Mouse (Mus musculus) intestine, embryonic 15.5 days (tissue): ENCODE measurements around the gene Dnah10. TPM values are rescaled to one million over a fixed set of nuclear protein-coding genes. Genes with fewer than 3 reads are reported as not detected.

Source experiments
- ATAC-seq: fragments of 200-750 bp; cut with Nextera tagmentation; 2 replicates; pipeline ENCODE4 v1.8.0; 2017; ENCODE audit warnings: moderate TSS enrichment, moderate library complexity
- H3K27ac ChIP-seq: fragments of 300-500 bp; sonication (generic); 2 replicates; pipeline ENCODE4 v1.5.1; 2015; ENCODE audit warnings: mild to moderate bottlenecking, inconsistent platforms
- H3K27me3 ChIP-seq: fragments of 300-500 bp; sonication (generic); replicated peaks from 2 replicates; pipeline ENCODE4 v1.6.1; 2015; ENCODE audit warnings: inconsistent platforms
- H3K36me3 ChIP-seq: fragments of 300-500 bp; sonication (generic); 2 replicates; pipeline ENCODE4 v1.6.1; 2015; ENCODE audit warnings: inconsistent platforms
- H3K4me1 ChIP-seq: fragments of 300-500 bp; sonication (generic); replicated peaks from 2 replicates; pipeline ENCODE4 v1.6.1; 2015; ENCODE audit warnings: inconsistent platforms
- H3K4me2 ChIP-seq: fragments of 300-500 bp; sonication (generic); replicated peaks from 2 replicates; pipeline ENCODE4 v1.6.1; 2015; ENCODE audit warnings: mild to moderate bottlenecking, inconsistent platforms
- H3K4me3 ChIP-seq: fragments of 300-500 bp; sonication (generic); replicated peaks from 2 replicates; pipeline ENCODE4 v1.5.1; 2015; ENCODE audit warnings: inconsistent platforms
- H3K9ac ChIP-seq: fragments of 300-500 bp; sonication (generic); 2 replicates; pipeline ENCODE4 v1.6.1; 2015; ENCODE audit warnings: inconsistent platforms
- H3K9me3 ChIP-seq: fragments of 300-500 bp; sonication (generic); 2 replicates; pipeline ENCODE4 v1.6.1; 2016; ENCODE audit warnings: inconsistent platforms
- whole genome bisulfite sequencing: fragments of 180-500 bp; shearing (Covaris S2); methylation state at CpG from one replicate; pipeline ENCODE4 v1.1.7; 2015; 5-methylcytosine and 5-hydroxymethylcytosine counted together
- polyA plus RNA-seq: library from polyadenylated mRNA; unstranded; fragments of >200 nt; fragmentation: Nextera tagmentation; extraction: Ambion mirVana; gene quantifications from 2 replicates; pipeline ENCODE4 v1.2.1, GENCODE M21; 2015

Gene Dnah10
- polyA plus RNA-seq, 1 experiment from 2014 or later, result 0.04 TPM

GRCm38 (mm10) chr5:124822128-124822894 is 97.4 kb downstream of the Dnah10 start:
- Histone ChIP-seq H3K36me3 (no peaks in the 10 kb centered on the region), H3K27me3 (no peaks in the 10 kb centered on the region), H3K4me2 (no peak overlapping the region), H3K4me3 (no peak overlapping the region), H3K9me3 (no peaks in the 10 kb centered on the region), H3K9ac (no peak overlapping the region), H3K27ac (no peak overlapping the region), H3K4me1 (no peaks in the 10 kb centered on the region)
- ATAC-seq, result no peak
- 74% methylated on average over 18 of the region's 18 CpGs for WGBS

DNA sequence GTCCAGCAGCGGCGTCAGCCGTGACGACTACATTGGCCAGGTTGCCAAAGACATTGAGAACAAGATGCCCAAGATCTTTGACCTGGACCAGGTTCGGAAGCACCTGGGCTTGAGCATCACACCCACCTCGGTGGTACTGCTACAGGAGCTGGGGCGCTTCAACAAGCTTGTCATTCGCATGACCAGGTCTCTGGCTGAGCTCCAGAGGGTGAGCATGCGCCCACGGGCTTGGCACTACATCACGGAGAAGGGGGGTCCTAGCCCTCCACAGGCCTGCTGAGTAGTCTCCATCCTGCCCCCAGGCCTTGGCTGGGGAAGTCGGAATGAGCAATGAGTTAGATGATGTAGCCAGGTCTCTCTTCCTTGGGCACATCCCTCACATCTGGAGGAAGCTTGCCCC is 105.4 kb downstream of the Dnah10 start:
- H3K27me3 ChIP-seq, result no peaks in the 10 kb centered on the region
- H3K4me1 ChIP-seq, result no peaks in the 10 kb centered on the region
- no peak for ATAC-seq
- no peaks in the 10 kb centered on the region for H3K9me3 ChIP-seq
- no peak overlapping the region for H3K27ac ChIP-seq
- no peak overlapping the region for H3K4me2 ChIP-seq
- H3K9ac ChIP-seq, result no peak overlapping the region
- WGBS, result 89% methylated on average over 12 of the region's 12 CpGs
- no peaks in the 10 kb centered on the region; the same call in 1 of the 2 replicates for H3K36me3 ChIP-seq
- H3K4me3 ChIP-seq, result no peak overlapping the region

DNA sequence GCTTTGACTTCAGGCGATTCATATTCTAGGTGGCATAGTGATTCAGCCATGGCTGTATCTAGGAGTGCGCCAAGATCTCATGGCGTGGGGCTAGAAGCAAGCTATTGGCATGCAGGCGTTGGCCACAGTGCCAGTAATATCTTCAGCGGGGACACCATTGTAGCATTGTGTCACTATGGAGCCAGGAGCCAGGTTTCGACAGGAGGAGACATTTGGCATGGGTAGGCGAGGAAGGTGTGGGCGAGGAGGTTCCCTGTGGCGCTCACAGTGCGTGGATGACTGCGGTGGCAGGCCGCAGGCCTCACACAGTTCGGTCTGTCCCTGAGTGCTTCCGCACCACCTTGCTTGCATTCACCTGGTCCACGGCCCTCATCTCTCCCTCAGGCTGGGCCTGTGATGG is 110.3 kb downstream of the Dnah10 start:
- Histone ChIP-seq H3K9me3 (no peaks in the 10 kb centered on the region), H3K36me3 (no peaks in the 10 kb centered on the region; the same call in 1 of the 2 replicates), H3K27me3 (no peaks in the 10 kb centered on the region), H3K9ac (no peak overlapping the region), H3K4me1 (no peaks in the 10 kb centered on the region), H3K27ac (no peak overlapping the region), H3K4me3 (no peak overlapping the region), H3K4me2 (no peak overlapping the region)
- ATAC-seq, result no peak
- 93% methylated on average over 15 of the region's 15 CpGs for WGBS

DNA sequence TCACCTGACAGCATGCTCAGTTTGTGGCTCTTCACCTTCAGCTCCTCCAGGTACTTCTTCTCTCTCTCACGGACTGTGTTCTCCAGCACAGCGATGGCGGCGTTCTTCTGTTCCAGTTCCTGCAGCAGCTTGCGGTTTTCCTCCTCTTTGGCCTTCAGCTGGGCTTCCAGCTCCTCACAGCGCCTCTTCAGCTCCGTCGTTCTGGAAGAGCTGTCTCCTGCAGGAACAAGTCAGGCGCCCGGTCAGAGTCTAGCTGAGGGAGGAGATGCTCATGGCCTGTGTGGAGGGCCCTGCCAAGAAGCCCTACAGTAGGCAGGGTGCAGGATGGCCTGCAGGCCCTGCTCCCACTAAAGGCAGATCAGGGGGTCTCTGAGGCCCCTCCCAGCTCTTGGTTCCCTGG is 111.2 kb downstream of the Dnah10 start:
- 87% methylated on average over 10 of the region's 10 CpGs for WGBS
- ATAC-seq, result no peak

GRCm38 (mm10) chr5:124836621-124837020 is 111.7 kb downstream of the Dnah10 start:
- WGBS, result 65% methylated on average over 4 of the region's 4 CpGs
- ATAC-seq, result no peak
- H3K4me3 ChIP-seq, result no peak overlapping the region

More for the DNA sequence above, 111.2 kb downstream of the Dnah10 start:
- H3K9ac ChIP-seq, result no peak overlapping the region
- H3K4me2 ChIP-seq, result no peak overlapping the region
- no peaks in the 10 kb centered on the region for H3K27me3 ChIP-seq
- H3K27ac ChIP-seq, result no peak overlapping the region
- no peak overlapping the region for H3K4me3 ChIP-seq
- no peaks in the 10 kb centered on the region for H3K4me1 ChIP-seq
- H3K36me3 ChIP-seq, result no peaks in the 10 kb centered on the region; the same call in 1 of the 2 replicates
- no peaks in the 10 kb centered on the region for H3K9me3 ChIP-seq

GRCm38 (mm10) chr5:124840202-124840601 is 115.3 kb downstream of the Dnah10 start:
- Histone ChIP-seq H3K4me1 (no peaks in the 10 kb centered on the region), H3K4me3 (no peak overlapping the region), H3K27me3 (no peaks in the 10 kb centered on the region), H3K9ac (no peak overlapping the region), H3K9me3 (no peaks in the 10 kb centered on the region), H3K36me3 (no peaks in the 10 kb centered on the region), H3K27ac (no peak overlapping the region), H3K4me2 (no peak overlapping the region)
- WGBS, result 66% methylated on average over 7 of the region's 7 CpGs
- ATAC-seq, result no peak

More at GRCm38 (mm10) chr5:124836621-124837020, 111.7 kb downstream of the Dnah10 start:
- Histone ChIP-seq H3K4me1 (no peaks in the 10 kb centered on the region), H3K27ac (no peak overlapping the region), H3K4me2 (no peak overlapping the region), H3K36me3 (no peaks in the 10 kb centered on the region; the same call in 1 of the 2 replicates), H3K9ac (no peak overlapping the region), H3K9me3 (no peaks in the 10 kb centered on the region), H3K27me3 (no peaks in the 10 kb centered on the region)

DNA sequence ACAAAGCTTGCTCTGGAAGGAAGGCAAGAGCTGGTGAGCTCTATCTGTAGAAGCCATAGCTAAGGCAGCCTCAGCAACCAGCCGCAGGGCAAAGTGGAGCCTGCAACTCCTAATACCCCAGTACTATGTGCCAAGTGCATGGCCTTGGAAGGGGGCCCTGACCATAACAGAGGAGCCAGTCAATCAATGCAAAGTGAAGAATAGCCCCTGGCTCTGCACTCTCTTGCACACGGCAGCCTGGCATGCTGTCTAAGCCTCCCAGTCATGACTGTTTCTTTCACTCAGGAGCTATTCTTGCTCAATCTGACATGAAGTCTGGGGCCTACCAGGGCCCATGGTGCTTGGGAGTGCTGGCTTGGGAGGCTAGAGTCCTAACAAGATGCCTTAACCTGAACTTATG is 115.8 kb downstream of the Dnah10 start:
- no peaks in the 10 kb centered on the region for H3K27me3 ChIP-seq
- H3K4me1 ChIP-seq, result no peaks in the 10 kb centered on the region
- H3K36me3 ChIP-seq, result no peaks in the 10 kb centered on the region
- 77% methylated on average over 2 of the region's 2 CpGs for WGBS
- no peak overlapping the region for H3K27ac ChIP-seq
- no peaks in the 10 kb centered on the region for H3K9me3 ChIP-seq
- H3K4me2 ChIP-seq, result no peak overlapping the region
- no peak for ATAC-seq
- no peak overlapping the region for H3K9ac ChIP-seq
- H3K4me3 ChIP-seq, result no peak overlapping the region

DNA sequence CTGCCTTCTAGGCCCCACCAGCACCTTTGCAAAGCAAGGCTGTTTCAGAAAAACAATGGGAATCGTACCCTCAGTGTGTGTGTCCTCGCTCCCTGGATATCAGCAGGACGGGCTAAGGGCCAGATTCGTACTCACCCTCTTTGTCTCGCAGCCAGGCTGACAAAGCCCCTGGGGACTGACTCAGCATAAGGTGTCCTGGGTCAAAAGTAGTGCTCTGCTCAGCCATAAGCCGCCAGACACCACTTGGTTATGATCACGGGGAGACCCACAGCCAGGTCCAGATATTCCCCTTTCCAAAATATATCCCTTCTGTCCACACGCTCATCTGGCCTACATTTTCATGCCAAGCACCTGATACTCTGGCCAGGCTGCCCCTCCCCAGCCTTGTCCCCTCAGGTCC is 118.5 kb downstream of the Dnah10 start:
- Histone ChIP-seq H3K9me3 (no peaks in the 10 kb centered on the region), H3K27me3 (no peaks in the 10 kb centered on the region), H3K9ac (no peak overlapping the region), H3K4me3 (no peak overlapping the region), H3K4me1 (no peaks in the 10 kb centered on the region), H3K27ac (no peak overlapping the region), H3K36me3 (no peaks in the 10 kb centered on the region), H3K4me2 (no peak overlapping the region)
- no peak for ATAC-seq
- WGBS, result 81% methylated on average over 8 of the region's 8 CpGs

GRCm38 (mm10) chr5:124844929-124845328 is 120.0 kb downstream of the Dnah10 start:
- no peak overlapping the region for H3K4me2 ChIP-seq
- no peak for ATAC-seq
- 63% methylated on average over 4 of the region's 4 CpGs for WGBS
- H3K36me3 ChIP-seq, result no peaks in the 10 kb centered on the region
- H3K9me3 ChIP-seq, result no peaks in the 10 kb centered on the region
- no peak overlapping the region for H3K4me3 ChIP-seq
- no peak overlapping the region for H3K27ac ChIP-seq
- H3K9ac ChIP-seq, result no peak overlapping the region
- H3K4me1 ChIP-seq, result no peaks in the 10 kb centered on the region
- H3K27me3 ChIP-seq, result no peaks in the 10 kb centered on the region

- H3K4me1 ChIP-seq, result no peaks in the 10 kb centered on the region
- 78% methylated on average over 1 of the region's 1 CpGs for WGBS
Measured at GRCm38 (mm10) chr5:124847014-124847413, 122.1 kb downstream of the Dnah10 start.

DNA sequence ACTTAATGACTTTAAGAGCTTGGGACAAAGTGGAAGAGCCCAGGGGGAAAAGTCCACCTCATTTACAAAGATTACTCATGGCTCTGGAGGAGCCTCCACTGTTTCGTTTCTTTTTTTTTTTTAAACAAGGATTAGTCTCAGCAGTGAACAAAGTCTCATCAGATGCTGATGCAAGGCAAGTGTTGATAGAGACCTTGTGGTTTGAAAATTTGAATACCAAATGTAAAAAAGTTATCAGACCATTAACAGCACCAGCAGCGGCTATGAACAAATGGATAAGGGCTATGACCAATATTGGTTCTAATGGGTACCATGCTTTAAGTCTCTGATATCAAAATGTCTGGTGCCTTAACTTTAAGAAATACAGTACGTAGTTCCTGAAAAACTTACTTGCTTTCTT is 124.1 kb downstream of the Dnah10 start:
- Histone ChIP-seq H3K9ac (no peak overlapping the region), H3K27ac (no peak overlapping the region), H3K4me2 (no peak overlapping the region), H3K27me3 (no peaks in the 10 kb centered on the region), H3K9me3 (no peaks in the 10 kb centered on the region), H3K36me3 (no peaks in the 10 kb centered on the region), H3K4me1 (no peaks in the 10 kb centered on the region), H3K4me3 (no peak overlapping the region)
- no peak for ATAC-seq
- WGBS, result 80% methylated on average over 3 of the region's 3 CpGs

More at GRCm38 (mm10) chr5:124847014-124847413, 122.1 kb downstream of the Dnah10 start:
- Histone ChIP-seq H3K4me3 (no peak overlapping the region), H3K9ac (no peak overlapping the region), H3K36me3 (no peaks in the 10 kb centered on the region), H3K4me2 (no peak overlapping the region), H3K27ac (no peak overlapping the region), H3K9me3 (no peaks in the 10 kb centered on the region), H3K27me3 (no peaks in the 10 kb centered on the region)
- ATAC-seq, result no peak

DNA sequence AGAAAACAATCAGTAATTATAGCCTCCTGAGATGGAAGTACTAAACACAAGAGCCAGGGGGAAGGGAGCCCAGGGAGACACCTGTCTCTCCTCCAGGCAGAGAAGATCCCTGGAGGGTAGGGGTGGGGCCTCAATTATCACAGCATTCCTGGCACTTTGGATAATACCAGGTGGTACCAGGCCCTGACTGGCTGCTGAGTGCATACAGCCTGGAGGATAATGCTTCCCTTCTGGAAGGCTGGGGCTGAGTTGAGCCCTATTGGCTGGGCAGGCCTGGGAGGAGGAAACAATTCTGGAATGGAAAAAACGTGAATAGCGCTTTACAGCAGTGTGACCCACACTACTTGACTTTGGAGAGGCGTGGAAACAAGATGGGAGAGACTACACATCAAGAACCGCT is 126.7 kb downstream of the Dnah10 start:
- no peak for ATAC-seq
- Histone ChIP-seq H3K9ac (no peak overlapping the region), H3K27me3 (no peaks in the 10 kb centered on the region), H3K9me3 (no peaks in the 10 kb centered on the region), H3K36me3 (no peaks in the 10 kb centered on the region), H3K4me2 (no peak overlapping the region), H3K4me1 (no peaks in the 10 kb centered on the region), H3K27ac (no peak overlapping the region), H3K4me3 (no peak overlapping the region)
- WGBS, result 61% methylated on average over 4 of the region's 4 CpGs

GRCm38 (mm10) chr5:124852294-124852693 is 127.4 kb downstream of the Dnah10 start:
- 29% methylated on average over 2 of the region's 2 CpGs for WGBS

More at GRCm38 (mm10) chr5:124852294-124852693, 127.4 kb downstream of the Dnah10 start:
- Histone ChIP-seq H3K9me3 (no peaks in the 10 kb centered on the region), H3K36me3 (no peaks in the 10 kb centered on the region), H3K4me2 (no peak overlapping the region), H3K27me3 (no peaks in the 10 kb centered on the region), H3K4me1 (no peaks in the 10 kb centered on the region), H3K9ac (no peak overlapping the region), H3K27ac (no peak overlapping the region), H3K4me3 (no peak overlapping the region)
- ATAC-seq, result no peak
